Mouse (Mus musculus): ENCODE data around the gene Rufy4.
"Not testable (repeated sequence)": the region's sequence is repeated elsewhere in the genome, so short reads cannot be mapped to it uniquely, and the experiment has no call there.

The Rufy4 gene

DNA sequence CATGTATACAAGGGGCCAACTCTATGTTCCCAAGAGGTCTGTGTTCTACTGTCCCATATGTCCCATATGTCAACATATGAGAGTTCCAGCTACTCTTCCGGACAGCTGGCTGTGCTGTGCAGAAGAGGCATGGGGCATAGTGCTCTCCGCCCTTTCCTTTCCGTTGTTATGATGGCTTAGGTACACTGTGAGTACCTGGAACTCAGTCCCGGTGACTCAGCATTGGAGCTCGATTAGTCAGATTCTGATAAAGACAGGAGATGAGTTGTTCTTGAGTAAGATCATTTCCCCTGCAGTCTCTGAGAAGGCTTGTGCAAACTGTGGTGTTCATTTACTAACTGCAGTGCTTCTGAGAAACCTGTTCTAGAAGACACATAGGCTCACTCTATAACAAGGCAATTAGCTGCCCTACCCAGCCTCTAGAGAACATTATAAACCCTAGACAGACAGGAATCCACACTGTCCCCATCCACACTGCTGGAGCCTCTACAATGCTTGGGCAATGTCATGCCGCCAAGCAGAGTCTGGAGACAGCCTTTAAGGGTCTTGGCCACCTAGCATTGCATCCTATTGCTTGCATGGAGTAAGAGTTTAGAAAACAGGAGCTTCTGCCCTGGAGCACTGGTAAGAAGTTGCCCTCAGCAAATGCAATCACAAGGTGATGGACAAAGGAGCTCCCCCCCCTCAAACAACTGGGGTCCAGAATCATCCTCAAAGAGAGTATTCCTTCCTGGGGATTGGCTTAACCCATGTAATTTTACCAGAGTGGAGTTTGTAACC, 24.0 kb downstream of the Rufy4 start:
- no peak for DNase-seq (ENCODE audit: low spot score in 2 of 2)

DNA sequence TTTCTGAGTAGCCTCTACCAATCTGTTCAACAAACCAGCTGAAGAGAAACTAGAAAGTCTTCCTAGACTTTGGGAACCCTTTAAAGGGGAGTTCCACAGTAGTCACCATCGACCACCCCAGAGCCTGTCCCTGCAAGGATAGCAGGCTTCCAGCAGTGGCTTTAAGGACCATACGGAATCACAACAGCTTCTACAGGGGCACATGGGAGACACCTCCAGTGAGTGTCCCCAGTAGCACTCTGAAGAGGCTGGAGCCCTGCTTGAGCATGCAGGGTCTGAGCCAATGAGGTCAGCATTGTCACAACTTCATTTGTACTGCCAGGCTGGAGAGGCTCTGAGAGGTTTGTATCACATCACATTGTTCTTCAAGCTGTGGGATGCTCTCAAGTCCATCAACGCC, 24.8 kb downstream of the Rufy4 start:
- no peak for DNase-seq (ENCODE audit: low spot score in 2 of 2)

DNA sequence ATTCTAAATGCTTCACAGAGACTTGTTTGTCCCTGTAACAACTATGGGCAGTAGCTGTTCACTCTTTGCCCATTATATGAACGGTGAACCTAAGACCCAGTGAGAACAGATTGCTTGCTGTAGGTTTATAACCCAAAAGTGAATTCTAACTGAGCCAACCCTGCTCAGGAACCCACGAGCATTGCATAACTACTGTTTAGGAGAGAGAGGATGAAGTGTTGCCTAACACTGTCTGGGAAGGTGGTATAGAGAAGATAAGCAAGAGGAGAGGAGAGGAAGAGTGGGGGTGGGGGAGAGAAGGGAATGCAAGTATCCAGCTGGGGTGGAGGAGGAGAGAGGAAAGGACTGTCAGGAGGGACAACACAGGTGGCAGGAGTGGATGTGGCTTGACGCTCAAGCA, 25.8 kb downstream of the Rufy4 start:
- no peak for DNase-seq (ENCODE audit: low spot score in 2 of 2)

DNA sequence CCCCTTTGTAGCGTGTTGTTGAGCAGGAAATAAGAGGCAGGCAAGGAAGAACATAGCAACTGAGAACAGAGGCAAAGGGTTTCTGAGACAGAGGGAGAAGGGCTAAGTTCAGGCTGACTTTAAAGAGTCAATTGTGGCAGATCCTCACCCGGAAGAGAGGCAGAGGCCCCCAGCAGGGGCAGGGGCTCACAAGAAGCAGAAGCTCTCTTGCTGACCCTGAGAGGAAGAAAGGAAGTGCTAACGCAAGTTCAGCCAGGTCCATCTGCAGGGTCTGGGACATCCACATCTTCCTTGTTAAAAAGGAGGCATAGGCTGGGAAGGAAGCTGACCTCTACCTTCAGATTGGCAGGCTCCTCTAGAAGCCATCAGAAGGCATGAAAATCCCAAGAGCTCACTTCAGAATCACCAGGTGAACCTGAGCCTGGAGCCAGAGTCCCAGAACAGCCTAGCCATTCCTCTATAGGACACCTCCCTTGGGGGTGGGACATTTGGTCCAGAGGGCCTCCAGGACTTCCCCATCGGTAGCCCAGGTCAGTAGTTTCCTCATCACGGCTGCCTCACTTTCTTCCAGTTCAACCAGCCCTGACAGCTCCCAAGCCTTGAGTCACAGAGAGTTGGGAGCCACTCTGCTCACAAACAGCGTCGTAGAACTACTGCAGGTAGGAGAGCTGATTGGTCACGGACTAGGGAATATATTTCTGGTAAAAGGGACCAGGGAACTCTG, 28.3 kb downstream of the Rufy4 start, which contains the start of gene Cxcr2:
Gene Cxcr2, plus strand, starts transcription at position 529 of the 724 bp plus-strand sequence.
- no peak for DNase-seq (ENCODE audit: low spot score in 2 of 2)

DNA sequence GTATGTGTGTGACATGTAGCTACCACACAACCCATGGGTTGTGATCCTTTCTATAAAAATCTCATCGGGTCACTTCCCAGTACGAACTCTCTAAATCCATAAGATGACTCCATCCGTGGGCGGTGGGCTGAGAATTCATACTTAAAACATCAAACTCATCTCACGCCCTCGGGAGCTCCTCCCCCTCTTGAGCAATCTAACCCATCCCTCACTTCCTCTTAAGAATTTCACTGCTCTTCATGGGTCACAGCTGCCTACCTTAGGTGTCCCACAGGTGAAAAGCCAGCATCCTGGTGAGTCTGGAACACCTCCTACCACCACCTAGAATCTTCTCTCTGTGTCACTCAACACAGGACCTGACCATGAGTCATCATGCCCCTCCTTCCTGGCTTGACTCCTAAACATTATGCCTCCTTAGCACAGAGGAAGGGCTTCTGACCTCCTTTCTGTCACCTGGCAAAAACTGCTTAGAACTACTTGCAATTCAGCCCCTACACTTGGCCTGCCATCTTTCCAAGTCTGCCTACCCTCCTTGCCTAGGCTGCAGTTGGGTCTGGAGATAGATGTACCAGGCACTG, 30.2 kb downstream of the Rufy4 start:
- DNase-seq (ENCODE audit: low spot score in 2 of 2) = no peak

DNA sequence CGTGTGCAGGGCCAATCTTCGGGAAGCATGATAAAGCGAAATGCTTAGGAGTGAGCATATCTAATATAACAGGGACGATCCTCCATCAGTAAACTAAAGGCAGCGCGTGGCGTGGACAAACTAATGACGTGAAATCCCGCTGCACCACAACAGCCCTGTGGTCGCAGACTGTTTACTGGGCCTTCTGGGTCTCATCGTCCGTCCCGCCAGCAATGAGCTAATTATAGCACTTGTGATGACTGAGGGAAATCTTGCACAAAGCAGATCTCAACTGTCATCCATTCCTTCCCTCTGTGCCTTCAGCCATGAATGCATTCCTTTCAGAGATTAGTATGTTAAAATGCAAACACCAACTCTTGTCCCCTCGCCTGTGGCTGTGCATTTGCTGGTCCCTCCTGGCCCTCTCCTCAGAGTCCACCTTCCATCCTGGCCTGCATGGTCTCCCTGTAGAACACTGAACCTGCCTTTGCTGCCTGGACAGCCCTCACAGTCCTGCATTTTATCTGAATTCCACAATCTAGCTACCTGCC, 31.1 kb downstream of the Rufy4 start:
- no peak for DNase-seq (ENCODE audit: low spot score in 2 of 2)

DNA sequence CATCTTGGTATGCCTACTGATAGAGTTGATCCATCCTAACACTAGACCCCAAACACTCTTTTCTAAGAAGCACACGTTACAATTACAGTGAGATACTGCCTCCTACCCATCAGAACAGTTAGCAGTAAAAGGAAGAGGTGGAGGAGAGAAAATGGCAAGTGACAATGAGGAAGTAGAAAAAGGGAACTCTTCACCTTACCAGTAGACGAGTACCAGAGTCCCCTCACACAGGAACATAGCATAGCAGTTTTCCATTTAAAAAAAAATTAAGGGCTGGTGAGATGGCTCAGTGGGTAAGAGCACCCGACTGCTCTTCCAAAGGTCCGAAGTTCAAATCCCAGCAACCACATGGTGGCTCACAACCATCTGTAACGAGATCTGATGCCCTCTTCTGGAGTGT, 34.3 kb downstream of the Rufy4 start:
- DNase-seq (ENCODE audit: low spot score in 2 of 2) = not testable (repeated sequence)

DNA sequence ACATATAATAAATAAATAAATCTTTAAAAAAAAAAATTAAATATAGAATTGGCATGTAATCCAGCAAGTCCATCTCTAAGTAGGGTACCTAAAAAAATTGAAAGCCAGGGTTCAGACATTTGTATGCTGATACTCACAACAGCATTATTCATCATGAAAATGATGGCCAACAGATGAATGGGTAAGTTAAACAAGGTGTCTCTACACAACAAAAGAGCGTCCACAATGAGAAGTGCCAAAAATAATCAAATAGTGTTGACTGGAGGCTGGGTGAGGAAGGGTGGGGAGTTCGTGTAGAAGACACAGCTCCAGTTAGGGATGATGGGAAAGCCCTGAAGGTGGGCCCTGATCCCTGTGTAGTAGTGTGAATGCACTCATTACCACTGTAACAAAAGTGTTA, 34.7 kb downstream of the Rufy4 start:
- DNase-seq (ENCODE audit: low spot score in 2 of 2) = no peak

DNA sequence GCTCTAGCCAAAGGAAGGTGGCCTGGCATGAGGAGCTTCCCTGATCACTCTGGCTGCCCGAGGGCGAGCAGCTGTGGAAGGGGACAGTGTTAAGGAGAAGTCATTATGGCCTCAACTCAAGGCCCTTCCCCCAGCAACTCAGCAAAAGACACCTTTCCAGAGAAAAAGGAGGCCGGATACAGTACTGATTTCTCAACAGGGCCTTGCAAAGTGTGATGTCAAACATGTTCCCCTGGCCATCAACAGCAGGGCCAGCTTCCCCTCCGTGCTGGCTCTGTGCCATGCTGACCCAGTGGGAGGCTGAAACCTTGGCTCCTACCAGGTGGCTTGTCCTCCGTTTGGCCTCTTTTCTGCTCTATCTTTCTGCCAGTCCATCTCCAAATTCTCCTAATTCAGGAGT, 41.8 kb downstream of the Rufy4 start:
- no peak for DNase-seq (ENCODE audit: low spot score in 2 of 2)

DNA sequence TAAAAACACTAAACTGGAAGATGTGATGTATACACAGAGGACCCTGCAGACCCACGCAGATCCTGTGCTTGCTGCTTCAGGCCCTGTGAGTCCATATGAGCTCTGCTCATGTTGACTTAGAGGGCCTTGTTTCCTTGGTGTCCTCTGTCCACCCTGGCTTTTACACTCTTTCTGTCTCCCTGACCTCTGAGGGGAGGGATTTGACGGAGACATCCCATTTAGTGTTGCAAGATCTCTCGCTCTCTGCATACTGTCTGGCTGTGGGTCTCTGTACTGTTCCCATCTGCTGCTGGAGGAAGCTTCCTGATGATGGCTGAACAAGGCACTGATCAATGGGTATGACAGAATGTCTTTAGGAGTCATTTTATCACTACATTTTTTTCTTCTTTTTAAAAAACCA, 44.4 kb downstream of the Rufy4 start:
- DNase-seq (ENCODE audit: low spot score in 2 of 2) = no peak

DNA sequence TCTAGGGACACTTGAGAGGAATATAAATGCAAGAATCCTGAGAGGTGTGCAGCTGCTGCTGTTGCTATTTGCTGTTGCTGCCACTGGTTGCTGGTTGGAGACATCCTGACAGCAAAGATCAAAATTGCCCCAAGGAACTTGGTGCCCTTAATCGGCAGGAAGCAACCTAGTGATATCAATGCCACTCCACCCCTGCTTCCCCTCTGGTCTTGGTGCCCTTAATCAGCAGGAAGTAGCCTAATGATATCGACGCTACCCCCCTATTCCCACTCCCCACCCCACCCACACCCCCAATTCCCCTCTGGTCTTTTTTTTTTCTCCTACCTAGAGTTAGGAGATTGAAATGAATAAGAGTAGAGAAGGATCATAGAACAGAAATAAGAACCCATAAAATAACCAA, 47.4 kb downstream of the Rufy4 start:
- DNase-seq (ENCODE audit: low spot score in 2 of 2) = no peak

DNA sequence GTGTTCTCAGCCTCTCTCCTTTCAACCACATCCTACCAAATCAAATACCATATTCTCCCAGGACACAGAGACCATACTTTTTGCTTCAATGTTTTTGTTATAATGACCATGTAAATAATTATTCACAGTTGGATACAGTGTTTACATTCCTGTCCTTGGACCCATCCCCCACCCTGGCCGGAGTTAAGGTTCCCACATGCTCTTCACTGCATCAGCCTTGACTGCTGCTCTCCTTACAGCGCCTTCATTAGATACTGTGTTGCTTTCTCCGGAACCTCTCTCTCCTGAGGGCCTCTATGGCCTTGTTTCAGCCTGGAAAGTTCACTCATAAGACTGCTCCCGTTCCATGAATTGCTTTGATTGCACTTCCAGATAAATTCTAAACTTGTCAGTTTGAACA, 50.4 kb downstream of the Rufy4 start:
- DNase-seq (ENCODE audit: low spot score in 2 of 2) = no peak

DNA sequence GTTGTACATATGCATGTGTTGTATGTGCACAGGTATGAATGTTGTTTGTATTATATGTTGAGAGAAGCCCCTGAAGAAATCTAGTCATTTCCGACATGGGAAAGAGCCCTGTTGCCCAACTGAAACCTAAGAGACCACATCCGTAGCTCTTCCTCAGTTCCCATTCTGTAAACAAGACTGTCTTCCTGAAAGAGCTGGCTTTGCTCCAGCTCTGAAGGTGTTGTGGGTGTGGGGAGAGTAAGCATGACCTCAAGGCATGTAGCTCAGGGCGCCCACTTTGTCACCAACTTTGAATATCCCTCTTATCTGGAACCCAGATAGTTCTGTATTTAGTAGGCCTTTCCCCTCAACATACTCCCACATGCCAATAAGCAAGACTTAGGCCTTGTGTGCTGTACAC, 53.3 kb downstream of the Rufy4 start:
- no peak for DNase-seq (ENCODE audit: low spot score in 2 of 2)

DNA sequence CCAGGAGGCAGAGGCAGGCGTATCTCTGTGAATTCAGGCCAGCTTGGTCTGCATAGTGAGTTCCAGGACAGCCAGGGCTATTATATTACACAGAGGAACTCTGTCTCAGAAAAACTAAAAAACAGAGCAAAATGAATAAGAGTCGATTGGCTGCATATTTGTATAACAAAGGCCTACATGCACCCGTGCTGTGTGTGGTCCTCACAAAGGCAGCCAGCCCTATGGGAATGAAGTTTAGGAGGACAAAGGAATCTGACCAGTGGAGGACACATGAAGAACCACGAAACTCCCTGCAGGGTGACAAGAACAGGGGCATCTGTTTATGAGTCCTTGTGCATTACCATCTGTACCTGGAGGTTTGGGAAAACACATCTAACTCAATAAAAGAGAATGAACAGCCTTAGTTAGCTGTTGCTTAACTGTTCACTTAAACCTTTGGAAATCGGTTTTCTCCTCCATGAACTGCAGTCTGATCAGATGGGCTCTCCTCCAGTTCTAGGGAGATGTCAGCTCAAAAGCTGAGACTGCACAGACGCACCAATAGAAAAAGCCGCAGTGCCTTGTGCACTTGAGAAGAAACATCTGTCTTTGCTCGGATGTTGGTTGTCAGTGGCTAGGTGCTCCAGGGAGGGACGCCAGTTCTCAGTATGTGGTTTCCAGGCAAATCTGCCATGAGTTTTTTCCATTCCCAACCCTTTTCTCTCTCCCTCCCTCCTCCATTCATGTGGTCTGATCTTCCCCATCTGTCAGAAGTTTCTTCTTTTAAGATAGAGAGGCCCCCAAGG, 54.5 kb downstream of the Rufy4 start:
- DNase-seq (ENCODE audit: low spot score in 2 of 2) = no peak

DNA sequence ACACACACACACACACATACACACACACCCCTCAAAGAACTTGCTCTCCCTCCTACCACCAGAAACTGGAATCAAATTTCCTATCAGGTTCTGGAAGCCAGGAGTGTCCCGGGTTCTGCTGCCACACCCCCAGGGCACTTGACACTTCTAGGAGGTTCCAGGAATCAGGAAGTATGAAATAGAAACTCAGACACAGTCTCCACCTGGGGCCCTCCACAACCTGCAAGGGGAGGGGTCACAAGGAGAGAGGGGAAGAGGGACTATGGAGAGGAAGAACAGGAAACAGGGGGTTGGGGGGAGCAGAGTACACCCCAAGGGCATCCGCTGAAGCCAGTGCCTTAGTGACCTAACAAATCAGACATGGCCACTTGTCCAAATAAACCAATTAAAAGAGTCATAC, 56.1 kb downstream of the Rufy4 start:
- DNase-seq (ENCODE audit: low spot score in 2 of 2) = no peak

DNA sequence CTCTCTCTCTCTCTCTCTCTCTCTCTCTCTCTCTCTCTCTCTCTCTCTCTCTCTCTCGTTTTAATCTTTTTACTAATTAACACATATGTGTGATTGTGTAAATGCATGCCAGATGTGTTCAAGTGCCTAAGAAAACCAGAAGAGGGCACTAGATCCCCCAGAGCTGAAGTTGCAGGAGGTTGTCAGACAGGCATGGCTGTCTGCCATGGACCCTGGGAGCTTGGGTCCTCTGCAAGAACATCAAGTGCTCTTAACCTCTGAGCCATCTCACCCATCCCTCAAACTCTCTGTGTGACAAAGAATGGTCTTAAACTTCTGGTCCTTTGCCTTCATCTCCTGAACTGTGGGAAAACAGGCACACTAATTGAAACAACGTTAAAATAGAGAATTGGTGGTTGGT, 57.7 kb downstream of the Rufy4 start:
- DNase-seq (ENCODE audit: low spot score in 2 of 2) = no peak

DNA sequence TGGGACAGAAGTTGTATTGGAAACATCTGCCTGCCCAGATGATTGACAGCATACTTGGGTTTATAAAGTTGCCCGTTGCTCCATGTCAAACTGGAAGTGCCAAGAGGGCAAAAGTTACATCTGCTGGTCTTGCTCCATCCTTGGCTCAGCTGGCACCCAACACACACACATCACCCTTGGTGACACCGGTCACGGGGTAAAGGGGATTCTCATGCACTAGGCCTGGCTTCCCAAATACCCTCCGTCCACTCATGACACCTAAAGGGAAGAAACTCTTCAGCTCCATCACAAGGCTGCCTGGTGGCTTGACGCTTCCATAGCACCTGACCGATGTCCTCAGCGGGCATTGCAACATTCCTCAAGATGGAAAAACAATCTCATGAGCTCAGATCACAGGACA, 65.1 kb downstream of the Rufy4 start:
- no peak for DNase-seq (ENCODE audit: low spot score in 2 of 2)

DNA sequence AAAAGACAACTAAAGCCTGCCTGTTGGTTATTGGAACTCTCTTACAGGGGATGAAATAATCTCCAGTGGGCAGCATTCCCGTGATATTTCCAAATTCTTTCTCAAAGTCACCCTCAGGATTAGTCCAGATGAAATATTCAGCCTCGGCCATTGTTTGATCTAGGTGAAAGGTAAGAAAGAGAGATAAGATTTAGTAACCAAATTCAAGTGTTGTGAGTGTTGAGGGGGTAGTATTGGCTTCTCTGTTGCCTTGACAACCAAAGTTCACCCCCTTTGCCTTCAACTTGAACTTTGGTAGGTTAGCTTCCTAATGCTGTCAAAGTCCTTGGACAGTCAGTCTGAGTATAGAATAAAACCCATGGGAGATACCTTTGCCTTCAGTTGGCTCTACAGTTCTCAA, 67.4 kb downstream of the Rufy4 start:
- DNase-seq (ENCODE audit: low spot score in 2 of 2) = no peak

DNA sequence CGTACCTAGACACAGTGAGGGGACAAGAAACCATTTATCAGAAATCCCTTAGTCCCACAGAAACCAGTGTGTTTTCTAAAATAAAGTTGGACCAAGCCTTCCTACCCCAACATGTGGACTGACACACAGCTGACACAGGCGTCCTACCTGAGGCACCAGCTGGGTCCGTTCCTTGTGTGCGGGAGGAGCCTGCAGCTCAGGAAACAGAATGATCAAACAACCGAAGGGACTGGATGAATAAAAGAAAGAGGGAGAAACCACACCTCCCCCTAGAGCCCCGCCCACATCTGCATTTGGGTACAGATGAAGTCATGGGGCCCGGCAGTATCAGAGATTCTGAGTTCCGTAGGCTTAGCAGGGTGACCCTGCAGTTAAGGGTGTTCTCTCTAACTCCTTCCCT, 69.1 kb downstream of the Rufy4 start, which contains the start of gene Cxcr1:
Gene Cxcr1, minus strand, starts transcription at position 187 of the 400 bp plus-strand sequence.
- DNase-seq (ENCODE audit: low spot score in 2 of 2) = no peak

DNA sequence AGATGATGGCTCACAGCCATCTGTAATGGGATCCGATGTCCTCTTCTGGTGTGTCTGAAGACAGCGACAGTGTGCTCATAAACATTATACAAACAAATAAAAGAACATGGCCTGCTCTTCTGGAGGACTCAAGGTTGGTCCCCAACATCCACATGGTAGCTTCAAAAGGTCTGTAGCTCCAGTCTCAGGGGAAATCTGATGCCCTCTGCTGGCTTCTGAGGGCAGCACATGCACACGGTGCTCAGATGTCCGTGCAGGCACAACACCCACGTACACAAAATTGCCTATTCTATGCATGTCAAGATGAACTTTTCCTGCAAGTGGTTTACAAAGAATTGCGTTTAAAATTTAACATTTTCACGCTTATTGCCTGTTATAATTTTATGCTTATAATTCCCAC, 70.6 kb downstream of the Rufy4 start:
- DNase-seq (ENCODE audit: low spot score in 2 of 2) = no peak

DNA sequence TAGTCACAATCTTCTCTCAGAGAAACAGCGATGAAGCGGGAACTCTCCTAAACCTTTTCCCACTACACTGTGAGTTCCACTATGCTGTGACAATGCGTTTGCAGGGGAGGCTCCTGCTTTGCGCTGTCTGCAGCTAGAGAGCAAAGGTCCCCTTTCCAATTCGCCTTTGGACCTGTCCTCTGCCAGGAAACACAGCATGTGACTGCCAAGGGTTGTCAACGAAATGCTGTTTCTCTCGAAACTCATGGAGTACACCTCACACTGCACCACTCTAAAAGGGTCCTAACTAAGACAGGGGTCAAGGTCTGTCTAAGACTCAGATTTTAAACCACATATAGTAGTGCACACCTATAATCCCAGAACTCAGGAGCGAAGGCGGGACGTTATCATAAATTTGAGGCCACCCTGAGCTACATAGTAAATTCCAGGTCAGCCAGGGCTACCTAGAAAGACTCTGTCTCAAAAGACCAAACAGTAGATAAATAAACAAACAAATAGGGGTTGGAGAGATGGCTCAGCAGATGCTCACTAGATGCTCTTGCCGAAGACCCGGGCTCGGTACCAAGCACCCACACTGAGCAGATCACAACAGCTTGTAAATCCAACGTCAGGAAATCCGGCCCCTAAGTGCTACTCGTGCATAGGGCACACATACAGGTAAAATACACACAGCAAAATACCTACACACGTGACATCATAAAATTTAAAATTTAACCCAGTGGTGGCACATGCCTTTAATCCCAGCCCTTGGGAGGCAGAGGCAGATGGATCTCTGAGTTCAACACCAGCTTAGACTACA, 71.5 kb downstream of the Rufy4 start:
- DNase-seq (ENCODE audit: low spot score in 2 of 2) = no peak

Measured in cerebellum, postnatal 4 days (tissue).